Mouse (Mus musculus) lung, postnatal 0 days (tissue): ENCODE measurements around the gene Plcb2. TPM values are rescaled to one million over a fixed set of nuclear protein-coding genes. Genes with fewer than 3 reads are reported as not detected.

Experiments
- ATAC-seq: fragments of 200-750 bp; cut with Nextera tagmentation; 2 replicates; pipeline ENCODE4 v1.8.0; 2017; ENCODE audit warnings: moderate library complexity
- DNase-seq: peaks from one replicate; pipeline ENCODE4 v3.0.0-alpha.2; 2016; ENCODE audit warnings: low spot score
- H3K27ac ChIP-seq: fragments of 300-500 bp; sonication (generic); 2 replicates; pipeline ENCODE4 v1.5.1; 2014; ENCODE audit warnings: antibody characterized with exemption, mild to moderate bottlenecking, low read length, mixed read lengths
- H3K27me3 ChIP-seq: fragments of 300-500 bp; sonication (generic); replicated peaks from 2 replicates; pipeline ENCODE4 v1.6.1; 2014; ENCODE audit warnings: low read length, mixed read lengths; ENCODE audit not compliant: insufficient read depth
- H3K36me3 ChIP-seq: fragments of 300-500 bp; sonication (generic); 2 replicates; pipeline ENCODE4 v1.6.1; 2014; ENCODE audit warnings: low read length, mixed read lengths; ENCODE audit not compliant: insufficient read depth
- H3K4me1 ChIP-seq: fragments of 300-500 bp; sonication (generic); 2 replicates; pipeline ENCODE4 v1.6.1; 2014; ENCODE audit warnings: antibody characterized with exemption, low read depth, low read length, mixed read lengths; ENCODE audit not compliant: insufficient read depth
- H3K4me2 ChIP-seq: fragments of 300-500 bp; sonication (generic); replicated peaks from 2 replicates; pipeline ENCODE4 v1.6.1; 2014; ENCODE audit warnings: low read depth, mild to moderate bottlenecking, low read length, moderate library complexity, mixed read lengths
- H3K4me3 ChIP-seq: fragments of 300-500 bp; sonication (generic); 2 replicates; pipeline ENCODE4 v1.5.1; 2014; ENCODE audit warnings: low read depth, low read length
- H3K9ac ChIP-seq: fragments of 300-500 bp; sonication (generic); replicated peaks from 2 replicates; pipeline ENCODE4 v1.6.1; 2014; ENCODE audit warnings: low read depth, mild to moderate bottlenecking
- H3K9me3 ChIP-seq: fragments of 300-500 bp; sonication (generic); 2 replicates; pipeline ENCODE4 v1.6.1; 2016; ENCODE audit warnings: low read length, mixed read lengths
- CTCF ChIP-seq: IDR thresholded peaks from 2 replicates; pipeline ENCODE4 v1.5.1; 2016; ENCODE audit warnings: antibody characterized with exemption, mild to moderate bottlenecking
- EP300 ChIP-seq: IDR thresholded peaks from 2 replicates; pipeline ENCODE4 v1.6.1; 2016; ENCODE audit warnings: antibody characterized with exemption, mild to moderate bottlenecking, control low read depth
- WGBS: fragments of 180-500 bp; shearing (Covaris S2); extraction: QIAGEN DNeasy Blood & Tissue Kit; methylation state at CpG from one replicate; pipeline ENCODE4 v1.1.7; 2014; 5-methylcytosine and 5-hydroxymethylcytosine counted together
- polyA plus RNA-seq: library from polyadenylated mRNA; unstranded; fragments of >200 nt; fragmentation: Nextera tagmentation; extraction: Ambion mirVana; gene quantifications from 2 replicates; pipeline ENCODE4 v1.2.1, GENCODE M21; 2015

Gene Plcb2
- polyA plus RNA-seq, 1 experiment from 2014 or later = 1.6 TPM

DNA sequence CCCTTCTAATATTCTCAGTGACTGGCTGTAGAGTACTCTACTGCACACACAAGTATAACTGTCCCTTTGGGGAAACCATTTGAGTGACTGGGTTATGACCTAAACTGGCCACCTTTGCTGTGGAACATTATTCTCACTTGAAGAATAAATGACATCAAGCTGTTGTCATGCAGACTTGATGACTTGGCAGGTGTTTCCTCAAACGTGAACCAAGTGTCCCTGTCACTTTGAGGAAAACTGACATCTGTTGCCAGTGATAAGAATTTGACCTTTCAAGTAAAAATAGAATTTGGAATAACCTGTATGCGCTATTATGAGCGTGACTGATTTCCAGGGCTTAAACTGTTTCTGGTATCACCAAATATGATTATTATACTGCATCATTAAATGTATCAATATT is 12.1 kb upstream of the Plcb2 start:
- peaks cover 8% of the 10 kb centered on the region; the same call in 1 of the 2 replicates for H3K4me1 ChIP-seq
- no peak overlapping the region for H3K9ac ChIP-seq
- WGBS = 45% methylated on average over 3 of the region's 3 CpGs
- no peaks in the 10 kb centered on the region for H3K27me3 ChIP-seq
- no peak overlapping the region for H3K4me2 ChIP-seq
- no peak overlapping the region for H3K4me3 ChIP-seq
- no peak for DNase-seq
- H3K36me3 ChIP-seq = no peaks in the 10 kb centered on the region
- no peak overlapping the region for H3K27ac ChIP-seq
- no peak for ATAC-seq
- TF ChIP-seq CTCF (no peak), EP300 (no peak)
- no peaks in the 10 kb centered on the region for H3K9me3 ChIP-seq

DNA sequence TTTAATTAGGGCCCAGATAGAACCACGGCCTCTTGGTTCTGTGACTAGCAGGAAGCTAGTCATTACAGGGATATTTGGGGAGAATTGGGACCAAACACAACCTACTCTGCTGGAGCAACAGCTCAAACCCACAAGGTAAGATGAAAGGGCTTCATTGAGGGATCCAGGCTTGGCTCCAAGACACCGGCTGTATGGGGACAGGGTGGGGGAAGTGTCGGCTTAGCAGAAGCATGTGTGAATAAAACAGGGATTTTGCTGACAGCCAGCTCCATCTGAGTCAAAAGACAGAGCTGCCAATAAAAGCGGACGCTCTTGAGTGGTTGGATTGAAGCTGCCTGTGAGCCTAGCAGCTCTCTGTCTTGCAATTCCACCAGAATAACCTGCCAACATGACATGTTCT is 5.1 kb upstream of the Plcb2 start:
- H3K4me1 ChIP-seq = peaks cover 4% of the 10 kb centered on the region; the same call in 1 of the 2 replicates
- no peak overlapping the region for H3K4me2 ChIP-seq
- ATAC-seq (no peak), DNase-seq (no peak)
- no peaks in the 10 kb centered on the region for H3K9me3 ChIP-seq
- WGBS = 59% methylated on average over 5 of the region's 5 CpGs
- no peak overlapping the region for H3K9ac ChIP-seq
- no peaks in the 10 kb centered on the region for H3K27me3 ChIP-seq
- H3K4me3 ChIP-seq = no peak overlapping the region
- no peak for TF ChIP-seq EP300
- TF ChIP-seq CTCF = no peak
- no peaks in the 10 kb centered on the region for H3K36me3 ChIP-seq
- H3K27ac ChIP-seq = no peak overlapping the region

DNA sequence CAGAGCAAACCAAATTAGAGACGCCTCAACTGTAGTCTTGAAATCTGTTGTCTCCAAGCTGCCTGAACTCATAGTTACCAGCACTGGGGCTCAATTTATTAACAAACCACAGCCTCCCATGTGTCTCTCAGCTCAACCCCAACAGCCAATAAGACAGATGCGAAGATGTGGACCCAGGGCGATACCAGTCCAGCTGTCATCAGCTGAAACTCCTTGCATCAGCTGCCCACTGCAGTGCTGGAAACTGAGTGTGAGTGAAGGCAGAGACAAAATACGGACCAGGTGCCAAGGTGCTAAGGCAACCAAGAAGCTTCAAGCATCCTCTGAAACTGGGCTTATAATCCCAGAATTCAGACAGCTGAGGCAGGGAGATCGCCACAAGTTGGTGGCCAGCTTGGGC is 3.7 kb upstream of the Plcb2 start:
- no peak for ATAC-seq
- no peak for TF ChIP-seq EP300
- TF ChIP-seq CTCF = no peak
- Histone ChIP-seq H3K9ac (no peak overlapping the region), H3K27ac (no peak overlapping the region), H3K36me3 (no peaks in the 10 kb centered on the region), H3K4me3 (no peak overlapping the region), H3K9me3 (no peaks in the 10 kb centered on the region), H3K4me1 (peaks cover 12% of the 10 kb centered on the region; the same call in 1 of the 2 replicates), H3K4me2 (no peak overlapping the region), H3K27me3 (no peaks in the 10 kb centered on the region)
- DNase-seq = no peak
- 76% methylated on average over 5 of the region's 5 CpGs for WGBS

DNA sequence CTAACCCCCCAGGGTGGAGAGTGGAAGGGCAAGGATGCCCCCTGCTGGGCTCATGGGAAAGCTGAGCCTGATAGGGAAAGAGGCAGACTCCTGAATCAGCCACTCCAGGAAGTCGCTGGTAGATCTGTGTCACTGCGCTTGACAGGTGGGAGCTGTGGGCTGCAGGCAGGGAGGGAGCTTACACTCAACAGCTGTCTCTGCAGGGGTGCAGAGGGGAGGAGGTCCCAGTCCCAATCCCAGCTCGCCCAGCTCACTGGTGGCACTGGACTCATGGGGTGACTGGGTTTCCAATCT is 2.3 kb upstream of the Plcb2 start:
- H3K9me3 ChIP-seq = no peaks in the 10 kb centered on the region
- DNase-seq (peak; percentile 61), ATAC-seq (peak; percentile 37)
- H3K4me2 ChIP-seq = no peak overlapping the region
- no peak overlapping the region for H3K27ac ChIP-seq
- no peak overlapping the region for H3K4me3 ChIP-seq
- WGBS = 5% methylated on average over 3 of the region's 3 CpGs
- no peaks in the 10 kb centered on the region for H3K27me3 ChIP-seq
- H3K4me1 ChIP-seq = peaks cover 12% of the 10 kb centered on the region; the same call in 1 of the 2 replicates
- no peak overlapping the region for H3K9ac ChIP-seq
- TF ChIP-seq EP300 (no peak), CTCF (peak; percentile 90)
- no peaks in the 10 kb centered on the region for H3K36me3 ChIP-seq

DNA sequence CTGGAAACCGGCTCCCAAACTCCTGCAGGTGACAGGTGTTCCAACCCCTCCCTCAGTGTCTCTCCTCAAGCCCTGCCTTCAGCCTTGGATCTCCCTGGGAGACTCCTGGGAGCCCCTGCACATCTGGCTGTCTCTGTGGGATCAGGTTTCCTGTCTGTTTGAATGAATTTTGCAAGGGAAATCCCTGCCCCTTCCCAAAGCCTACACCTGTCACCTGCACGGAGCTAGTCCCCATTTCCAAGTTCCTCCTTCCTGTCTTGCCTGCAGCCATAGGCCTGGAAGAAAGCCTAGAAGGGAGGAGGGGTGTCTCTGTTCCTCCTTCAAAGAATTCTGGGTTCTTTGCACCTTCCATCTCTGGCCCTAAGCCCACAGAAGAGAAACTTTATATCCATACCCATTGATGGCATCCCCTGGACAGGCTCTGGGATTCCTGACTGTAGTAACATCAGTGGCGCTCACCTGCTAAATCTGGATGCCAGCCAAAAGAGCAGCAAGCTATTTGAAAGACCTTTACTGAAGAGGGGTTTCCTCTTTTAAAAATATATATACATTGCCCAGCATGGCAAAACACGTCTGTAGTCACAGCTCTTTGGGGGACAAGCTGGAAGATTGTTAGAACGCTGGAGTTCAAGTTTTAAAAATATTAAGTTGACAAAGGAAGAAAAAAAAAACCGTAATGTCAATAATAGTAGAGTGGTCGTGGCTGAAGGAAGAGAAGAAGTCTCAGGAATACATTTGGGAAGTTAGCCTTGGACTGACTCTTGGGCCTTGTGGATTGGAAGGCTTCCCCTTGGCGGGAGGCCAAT is 1.8 kb upstream of the Plcb2 start:
- ATAC-seq (no peak), DNase-seq (no peak)
- no peak overlapping the region for H3K27ac ChIP-seq

GRCm38 (mm10) chr2:118729194-118729593 is 956 bp upstream of the Plcb2 start:
- ATAC-seq (no peak), DNase-seq (no peak)
- no peaks in the 10 kb centered on the region for H3K36me3 ChIP-seq
- H3K4me1 ChIP-seq = peaks cover 12% of the 10 kb centered on the region; the same call in 1 of the 2 replicates
- no peaks in the 10 kb centered on the region for H3K9me3 ChIP-seq
- WGBS = 39% methylated on average over 4 of the region's 4 CpGs
- H3K4me3 ChIP-seq = no peak overlapping the region
- no peaks in the 10 kb centered on the region for H3K27me3 ChIP-seq
- H3K4me2 ChIP-seq = no peak overlapping the region
- TF ChIP-seq CTCF (no peak), EP300 (no peak)
- no peak overlapping the region for H3K27ac ChIP-seq
- H3K9ac ChIP-seq = no peak overlapping the region

More for the DNA sequence above, 1.8 kb upstream of the Plcb2 start:
- Histone ChIP-seq H3K4me3 (no peak overlapping the region), H3K4me2 (no peak overlapping the region), H3K27me3 (no peaks in the 10 kb centered on the region), H3K9me3 (no peaks in the 10 kb centered on the region), H3K9ac (no peak overlapping the region), H3K4me1 (peaks cover 12% of the 10 kb centered on the region; the same call in 1 of the 2 replicates), H3K36me3 (no peaks in the 10 kb centered on the region)
- TF ChIP-seq EP300 (no peak), CTCF (no peak)
- 19% methylated on average over 8 of the region's 8 CpGs for WGBS
